Mouse (Mus musculus): Measurements from ENCODE around the gene Zfp13. TPM values are rescaled to one million over a fixed set of nuclear protein-coding genes. Genes with fewer than 3 reads are reported as not detected.

Gene Zfp13
- polyA plus RNA-seq, 1 experiment from 2014 or later = 1.6 TPM

GRCm38 (mm10) chr17:23587253-23587652, 12.0 kb downstream of the Zfp13 start:
- no peak overlapping the region for H3K9ac ChIP-seq
- no peak for DNase-seq
- WGBS (ENCODE audit: insufficient replicate concordance) = 55% methylated on average over 2 of the region's 2 CpGs

GRCm38 (mm10) chr17:23585721-23586491, 13.4 kb downstream of the Zfp13 start:
- no peak overlapping the region for H3K27ac ChIP-seq
- H3K4me2 ChIP-seq = peak overlapping the region; percentile 45
- ATAC-seq (ENCODE audit: low read depth) = peak; percentile 26
- H3K4me3 ChIP-seq (replicated peaks) = peak overlapping the region; percentile 47
- H3K36me3 ChIP-seq = no peaks in the 10 kb centered on the region
- H3K9me3 ChIP-seq (replicated peaks) = no peaks in the 10 kb centered on the region
- H3K9ac ChIP-seq = peak overlapping the region; percentile 48
- no peak for DNase-seq
- H3K4me1 ChIP-seq (replicated peaks) = no peaks in the 10 kb centered on the region; the same call in none of the 2 replicates
- H3K27me3 ChIP-seq = peaks cover 18% of the 10 kb centered on the region
- 2% methylated on average over 22 of the region's 22 CpGs for WGBS (ENCODE audit: insufficient replicate concordance)

More at GRCm38 (mm10) chr17:23587253-23587652, 12.0 kb downstream of the Zfp13 start:
- H3K9me3 ChIP-seq (replicated peaks) = no peaks in the 10 kb centered on the region
- no peak for ATAC-seq (ENCODE audit: low read depth)
- no peak overlapping the region for H3K4me2 ChIP-seq
- H3K27me3 ChIP-seq = peaks cover 18% of the 10 kb centered on the region
- H3K4me1 ChIP-seq (replicated peaks) = peaks cover 4% of the 10 kb centered on the region
- H3K27ac ChIP-seq = no peak overlapping the region
- H3K36me3 ChIP-seq = no peaks in the 10 kb centered on the region
- H3K4me3 ChIP-seq (replicated peaks) = no peak overlapping the region

GRCm38 (mm10) chr17:23584786-23585185, 14.5 kb downstream of the Zfp13 start:
- H3K4me3 ChIP-seq (replicated peaks) = no peak overlapping the region

GRCm38 (mm10) chr17:23575951-23576552, 23.2 kb downstream of the Zfp13 start:
- Histone ChIP-seq H3K27ac (no peak overlapping the region), H3K4me3 (replicated peaks) (no peak overlapping the region), H3K4me1 (replicated peaks) (no peaks in the 10 kb centered on the region), H3K9me3 (replicated peaks) (no peaks in the 10 kb centered on the region), H3K9ac (no peak overlapping the region), H3K27me3 (no peaks in the 10 kb centered on the region), H3K36me3 (peaks cover 21% of the 10 kb centered on the region), H3K4me2 (no peak overlapping the region)
- DNase-seq (no peak), ATAC-seq (ENCODE audit: low read depth) (no peak; the same call in 1 of the 2 replicates)
- 85% methylated on average over 38 of the region's 38 CpGs for WGBS (ENCODE audit: insufficient replicate concordance)

More at GRCm38 (mm10) chr17:23584786-23585185, 14.5 kb downstream of the Zfp13 start:
- Histone ChIP-seq H3K36me3 (no peaks in the 10 kb centered on the region; the same call in 1 of the 2 replicates), H3K4me2 (peak overlapping the region; percentile 45; the same call in 1 of the 2 replicates), H3K9ac (no peak overlapping the region), H3K9me3 (replicated peaks) (no peaks in the 10 kb centered on the region), H3K27ac (no peak overlapping the region), H3K4me1 (replicated peaks) (no peaks in the 10 kb centered on the region; the same call in none of the 2 replicates), H3K27me3 (peaks cover 18% of the 10 kb centered on the region)
- 66% methylated on average over 8 of the region's 8 CpGs for WGBS (ENCODE audit: insufficient replicate concordance)
- no peak for DNase-seq
- ATAC-seq (ENCODE audit: low read depth) = no peak

- Histone ChIP-seq H3K4me3 (replicated peaks) (no peak overlapping the region), H3K27ac (no peak overlapping the region), H3K4me1 (replicated peaks) (no peaks in the 10 kb centered on the region), H3K4me2 (no peak overlapping the region), H3K27me3 (no peaks in the 10 kb centered on the region), H3K36me3 (peaks cover 21% of the 10 kb centered on the region), H3K9me3 (replicated peaks) (no peaks in the 10 kb centered on the region), H3K9ac (no peak overlapping the region)
- no peak for ATAC-seq (ENCODE audit: low read depth)
- WGBS (ENCODE audit: insufficient replicate concordance) = 68% methylated on average over 8 of the region's 8 CpGs
- no peak for DNase-seq
Observed at GRCm38 (mm10) chr17:23574130-23574529, 25.2 kb downstream of the Zfp13 start.

- DNase-seq = no peak
- ATAC-seq (ENCODE audit: low read depth) = no peak
Observed at GRCm38 (mm10) chr17:23572059-23572458, 27.2 kb downstream of the Zfp13 start.

GRCm38 (mm10) chr17:23571084-23571483, 28.2 kb downstream of the Zfp13 start:
- H3K27me3 ChIP-seq = no peaks in the 10 kb centered on the region
- H3K27ac ChIP-seq = no peak overlapping the region
- H3K4me2 ChIP-seq = no peak overlapping the region
- WGBS (ENCODE audit: insufficient replicate concordance) = 18% methylated on average over 5 of the region's 5 CpGs
- no peak for DNase-seq
- H3K4me3 ChIP-seq (replicated peaks) = no peak overlapping the region
- ATAC-seq (ENCODE audit: low read depth) = no peak
- no peak overlapping the region for H3K9ac ChIP-seq
- H3K36me3 ChIP-seq = peaks cover 11% of the 10 kb centered on the region
- no peaks in the 10 kb centered on the region for H3K4me1 ChIP-seq (replicated peaks)
- H3K9me3 ChIP-seq (replicated peaks) = no peaks in the 10 kb centered on the region

More at GRCm38 (mm10) chr17:23572059-23572458, 27.2 kb downstream of the Zfp13 start:
- Histone ChIP-seq H3K27ac (no peak overlapping the region), H3K9me3 (replicated peaks) (no peaks in the 10 kb centered on the region), H3K4me1 (replicated peaks) (no peaks in the 10 kb centered on the region), H3K4me2 (no peak overlapping the region), H3K27me3 (no peaks in the 10 kb centered on the region), H3K9ac (no peak overlapping the region), H3K4me3 (replicated peaks) (no peak overlapping the region), H3K36me3 (peaks cover 19% of the 10 kb centered on the region)
- WGBS (ENCODE audit: insufficient replicate concordance) = 59% methylated on average over 6 of the region's 6 CpGs

- no peak overlapping the region for H3K9ac ChIP-seq
- no peaks in the 10 kb centered on the region for H3K9me3 ChIP-seq (replicated peaks)
- peaks cover 9% of the 10 kb centered on the region for H3K4me1 ChIP-seq (replicated peaks)
- ATAC-seq (ENCODE audit: low read depth) (0 out of 2 replicates have a peak, but pooled peaks have one; percentile 39), DNase-seq (no peak)
- no peak overlapping the region for H3K4me3 ChIP-seq (replicated peaks)
- H3K27me3 ChIP-seq = no peaks in the 10 kb centered on the region
- H3K4me2 ChIP-seq = no peak overlapping the region
- no peak overlapping the region for H3K27ac ChIP-seq
- WGBS (ENCODE audit: insufficient replicate concordance) = 30% methylated on average over 6 of the region's 6 CpGs
- H3K36me3 ChIP-seq = 0 out of 2 replicates have a peak, but pooled peaks cover 3% of the 10 kb centered on the region
Observed at GRCm38 (mm10) chr17:23570017-23570416, 29.3 kb downstream of the Zfp13 start.

- no peak overlapping the region for H3K27ac ChIP-seq
- H3K4me2 ChIP-seq = no peak overlapping the region
- H3K36me3 ChIP-seq = no peaks in the 10 kb centered on the region
- no peak overlapping the region for H3K4me3 ChIP-seq (replicated peaks)
- H3K27me3 ChIP-seq = no peaks in the 10 kb centered on the region
- no peaks in the 10 kb centered on the region for H3K9me3 ChIP-seq (replicated peaks)
- peaks cover 14% of the 10 kb centered on the region for H3K4me1 ChIP-seq (replicated peaks)
- ATAC-seq (ENCODE audit: low read depth) (no peak), DNase-seq (no peak)
- 41% methylated on average over 5 of the region's 5 CpGs for WGBS (ENCODE audit: insufficient replicate concordance)
- H3K9ac ChIP-seq = no peak overlapping the region
Observed at GRCm38 (mm10) chr17:23568370-23568769, 30.9 kb downstream of the Zfp13 start.

GRCm38 (mm10) chr17:23566787-23567186, 32.5 kb downstream of the Zfp13 start:
- 40% methylated on average over 5 of the region's 5 CpGs for WGBS (ENCODE audit: insufficient replicate concordance)
- H3K9me3 ChIP-seq (replicated peaks) = no peaks in the 10 kb centered on the region
- H3K4me3 ChIP-seq (replicated peaks) = no peak overlapping the region
- no peak overlapping the region for H3K4me2 ChIP-seq
- ATAC-seq (ENCODE audit: low read depth) (no peak), DNase-seq (no peak)
- H3K27me3 ChIP-seq = no peaks in the 10 kb centered on the region
- H3K9ac ChIP-seq = no peak overlapping the region
- no peak overlapping the region for H3K27ac ChIP-seq
- H3K36me3 ChIP-seq = no peaks in the 10 kb centered on the region
- peaks cover 20% of the 10 kb centered on the region for H3K4me1 ChIP-seq (replicated peaks)

- H3K4me2 ChIP-seq = peak overlapping the region; percentile 84
- 0% methylated on average over 8 of the region's 8 CpGs for WGBS (ENCODE audit: insufficient replicate concordance)
- peaks cover 14% of the 10 kb centered on the region for H3K36me3 ChIP-seq
- H3K27me3 ChIP-seq = no peaks in the 10 kb centered on the region
- DNase-seq (no peak), ATAC-seq (ENCODE audit: low read depth) (peak; percentile 85)
- peak overlapping the region; percentile 94 for H3K9ac ChIP-seq
- peak overlapping the region; percentile 93 for H3K27ac ChIP-seq
- H3K4me3 ChIP-seq (replicated peaks) = peak overlapping the region; percentile 84
- no peaks in the 10 kb centered on the region for H3K9me3 ChIP-seq (replicated peaks)
- peaks cover 20% of the 10 kb centered on the region for H3K4me1 ChIP-seq (replicated peaks)
Observed at GRCm38 (mm10) chr17:23564368-23564715, 34.9 kb downstream of the Zfp13 start.
